Mouse (Mus musculus) stomach, postnatal 0 days (tissue): Measurements from ENCODE around the gene Hist1h2ae. TPM values are rescaled to one million over a fixed set of nuclear protein-coding genes. Genes with fewer than 3 reads are reported as not detected.

Experiments used
- ATAC-seq: fragments of 200-750 bp; cut with Nextera tagmentation; 2 replicates; pipeline ENCODE4 v1.8.0; 2017; ENCODE audit not compliant: low FRiP score, low TSS enrichment
- DNase-seq: peaks from one replicate; pipeline ENCODE4 v3.0.0-alpha.2; 2016; ENCODE audit warnings: low spot score
- H3K27ac ChIP-seq: fragments of 300-500 bp; sonication (generic); replicated peaks from 2 replicates; pipeline ENCODE4 v1.5.1; 2014; ENCODE audit warnings: mild to moderate bottlenecking, control low read depth
- H3K27me3 ChIP-seq: fragments of 300-500 bp; sonication (generic); 2 replicates; pipeline ENCODE4 v1.6.1; 2014; ENCODE audit warnings: low read length; ENCODE audit not compliant: control insufficient read depth, insufficient read depth
- H3K36me3 ChIP-seq: fragments of 300-500 bp; sonication (generic); 2 replicates; pipeline ENCODE4 v1.6.1; 2014; ENCODE audit warnings: low read length, mixed read lengths; ENCODE audit not compliant: control insufficient read depth, insufficient read depth
- H3K4me1 ChIP-seq: fragments of 300-500 bp; sonication (generic); replicated peaks from 2 replicates; pipeline ENCODE4 v1.6.1; 2014; ENCODE audit warnings: antibody characterized with exemption; ENCODE audit not compliant: control insufficient read depth, insufficient read depth
- H3K4me2 ChIP-seq: fragments of 300-500 bp; sonication (generic); replicated peaks from 2 replicates; pipeline ENCODE4 v1.6.1; 2014; ENCODE audit warnings: low read depth, mild to moderate bottlenecking, control low read depth, moderate library complexity
- H3K4me3 ChIP-seq: fragments of 300-500 bp; sonication (generic); 2 replicates; pipeline ENCODE4 v1.5.1; 2014; ENCODE audit warnings: low read depth, low read length, control low read depth
- H3K9ac ChIP-seq: fragments of 300-500 bp; sonication (generic); 2 replicates; pipeline ENCODE4 v1.6.1; 2014; ENCODE audit warnings: mild to moderate bottlenecking, low read length, control low read depth, mixed read lengths
- H3K9me3 ChIP-seq: fragments of 300-500 bp; sonication (generic); 2 replicates; pipeline ENCODE4 v1.6.1; 2016; ENCODE audit warnings: low read length; ENCODE audit not compliant: control insufficient read depth
- CTCF ChIP-seq: IDR thresholded peaks from 2 replicates; pipeline ENCODE4 v1.5.1; 2016; ENCODE audit warnings: antibody characterized with exemption, low read depth, mild to moderate bottlenecking, moderate library complexity
- EP300 ChIP-seq: optimal IDR thresholded peaks from 2 replicates; pipeline ENCODE3; 2016; ENCODE audit warnings: antibody characterized with exemption
- WGBS: fragments of 180-500 bp; shearing (Covaris S2); extraction: QIAGEN DNeasy Blood & Tissue Kit; methylation state at CpG from one replicate; pipeline ENCODE4 v1.1.7; 2014; 5-methylcytosine and 5-hydroxymethylcytosine counted together
- polyA plus RNA-seq: library from polyadenylated mRNA; unstranded; fragments of >200 nt; fragmentation: Nextera tagmentation; extraction: Ambion mirVana; gene quantifications from 2 replicates; pipeline ENCODE4 v1.2.1, GENCODE M21; 2015

The Hist1h2ae gene
- polyA plus RNA-seq, 1 experiment from 2014 or later = 29.5 TPM

DNA sequence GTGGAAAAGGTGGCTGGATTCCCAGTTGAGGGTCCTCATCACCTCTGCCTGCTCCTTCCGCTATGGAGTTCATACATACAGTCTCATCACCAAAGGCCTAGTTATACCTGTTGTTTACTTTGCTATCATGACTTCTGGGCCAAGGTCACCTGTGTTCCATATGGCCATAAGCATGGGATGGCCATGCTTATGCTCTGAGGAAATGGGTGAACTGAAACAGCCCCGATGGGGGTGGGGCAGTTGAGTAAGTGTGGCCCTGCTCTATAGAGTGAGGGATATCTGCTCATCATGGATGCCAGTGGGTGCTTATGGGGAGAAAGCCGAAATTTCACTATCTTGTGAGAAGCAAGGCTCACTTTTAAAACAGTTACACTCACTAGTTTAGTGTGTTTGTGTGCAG is 34.0 kb upstream of the Hist1h2ae start:
- WGBS = 85% methylated on average over 3 of the region's 3 CpGs
- H3K27me3 ChIP-seq = no peaks in the 10 kb centered on the region
- no peak overlapping the region for H3K9ac ChIP-seq
- ATAC-seq (no peak), DNase-seq (no peak)
- no peaks in the 10 kb centered on the region for H3K9me3 ChIP-seq
- H3K27ac ChIP-seq = no peak overlapping the region
- no peak overlapping the region for H3K4me2 ChIP-seq
- no peak for TF ChIP-seq CTCF
- no peak for TF ChIP-seq EP300
- H3K36me3 ChIP-seq = no peaks in the 10 kb centered on the region
- H3K4me3 ChIP-seq = no peak overlapping the region
- H3K4me1 ChIP-seq = no peaks in the 10 kb centered on the region

DNA sequence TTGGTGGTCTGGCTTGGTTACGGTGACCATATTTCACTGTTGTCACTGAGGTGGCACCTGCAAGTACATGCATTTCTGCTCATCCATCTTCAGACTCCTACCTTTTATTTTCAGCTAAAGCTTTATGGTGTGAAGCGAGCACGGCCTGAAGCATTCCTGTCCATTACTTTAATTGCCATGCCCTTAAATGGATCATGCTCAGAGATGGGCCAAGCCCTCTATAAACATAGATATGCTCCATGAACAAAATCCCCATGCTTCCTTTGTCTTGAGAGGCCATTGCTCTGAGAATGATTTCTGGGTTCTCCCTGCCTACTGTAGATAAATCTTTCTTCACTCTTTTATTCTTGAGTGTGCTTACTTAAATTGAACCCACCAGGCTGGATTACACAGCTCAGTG is 33.4 kb upstream of the Hist1h2ae start:
- no peak overlapping the region for H3K9ac ChIP-seq
- DNase-seq (no peak), ATAC-seq (no peak)
- no peak overlapping the region for H3K4me3 ChIP-seq
- no peak overlapping the region for H3K27ac ChIP-seq
- no peaks in the 10 kb centered on the region for H3K36me3 ChIP-seq
- TF ChIP-seq EP300 = no peak
- TF ChIP-seq CTCF = no peak
- no peaks in the 10 kb centered on the region for H3K27me3 ChIP-seq
- H3K4me2 ChIP-seq = no peak overlapping the region
- 60% methylated on average over 3 of the region's 3 CpGs for WGBS
- H3K9me3 ChIP-seq = no peaks in the 10 kb centered on the region
- H3K4me1 ChIP-seq = no peaks in the 10 kb centered on the region

DNA sequence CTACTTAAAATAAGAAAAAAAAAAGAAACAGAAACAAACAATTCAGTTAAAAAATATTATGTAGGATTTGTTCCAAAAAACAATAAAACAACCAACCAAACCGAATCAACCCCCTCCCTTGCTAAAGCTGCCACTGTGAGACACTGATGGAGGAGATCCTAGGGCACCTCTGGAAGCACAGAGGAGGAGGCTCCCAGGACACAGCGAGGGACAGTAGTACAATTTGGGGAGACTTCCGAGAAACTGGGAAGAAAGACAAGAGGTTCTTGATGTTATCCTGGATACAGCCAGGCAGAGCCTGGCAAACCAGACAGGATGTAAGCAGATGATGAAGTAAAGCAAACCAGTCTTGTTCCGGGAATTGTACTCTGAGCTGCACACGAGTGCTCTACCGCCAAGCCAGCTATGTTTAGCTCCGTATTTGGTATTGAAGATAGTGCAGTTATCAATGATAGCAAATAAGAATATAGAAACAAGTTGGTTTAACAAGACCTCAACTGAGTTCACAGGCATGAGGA is 32.2 kb upstream of the Hist1h2ae start:
- DNase-seq = no peak
- H3K4me1 ChIP-seq = no peaks in the 10 kb centered on the region
- H3K27me3 ChIP-seq = no peaks in the 10 kb centered on the region
- no peak for ATAC-seq
- no peak overlapping the region for H3K4me3 ChIP-seq
- H3K27ac ChIP-seq = no peak overlapping the region
- H3K9ac ChIP-seq = no peak overlapping the region
- no peaks in the 10 kb centered on the region for H3K9me3 ChIP-seq
- TF ChIP-seq CTCF (no peak), EP300 (no peak)
- 59% methylated on average over 7 of the region's 7 CpGs for WGBS
- H3K36me3 ChIP-seq = no peaks in the 10 kb centered on the region
- no peak overlapping the region for H3K4me2 ChIP-seq

DNA sequence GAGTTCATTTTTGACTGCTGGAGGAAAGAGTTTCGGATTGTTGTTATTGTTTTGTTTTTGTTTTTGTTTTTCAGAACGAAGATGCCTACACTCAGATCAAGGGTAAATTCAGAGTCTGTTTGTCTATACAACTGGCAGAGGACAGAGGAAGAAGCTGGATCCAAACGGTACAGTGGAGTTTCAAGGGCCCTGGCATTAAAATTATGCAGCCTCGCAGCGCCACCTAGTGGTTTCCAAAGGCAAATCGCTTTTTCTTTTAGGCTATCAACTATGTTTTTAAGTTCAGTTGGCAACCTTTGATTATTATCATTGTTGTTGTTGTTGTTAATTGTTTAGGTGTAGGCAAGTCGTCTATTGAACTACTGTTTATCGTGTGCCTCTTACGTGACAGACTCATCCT is 26.9 kb upstream of the Hist1h2ae start:
- no peak overlapping the region for H3K27ac ChIP-seq
- no peaks in the 10 kb centered on the region for H3K36me3 ChIP-seq
- DNase-seq = peak; percentile 82
- no peaks in the 10 kb centered on the region for H3K4me1 ChIP-seq
- no peaks in the 10 kb centered on the region for H3K9me3 ChIP-seq
- ATAC-seq = 0 out of 2 replicates have a peak, but pooled peaks have one; percentile 57
- no peak overlapping the region for H3K4me3 ChIP-seq
- H3K4me2 ChIP-seq = no peak overlapping the region
- TF ChIP-seq CTCF (peak; percentile 92), EP300 (no peak)
- H3K27me3 ChIP-seq = no peaks in the 10 kb centered on the region
- WGBS = 6% methylated on average over 9 of the region's 9 CpGs
- no peak overlapping the region for H3K9ac ChIP-seq

DNA sequence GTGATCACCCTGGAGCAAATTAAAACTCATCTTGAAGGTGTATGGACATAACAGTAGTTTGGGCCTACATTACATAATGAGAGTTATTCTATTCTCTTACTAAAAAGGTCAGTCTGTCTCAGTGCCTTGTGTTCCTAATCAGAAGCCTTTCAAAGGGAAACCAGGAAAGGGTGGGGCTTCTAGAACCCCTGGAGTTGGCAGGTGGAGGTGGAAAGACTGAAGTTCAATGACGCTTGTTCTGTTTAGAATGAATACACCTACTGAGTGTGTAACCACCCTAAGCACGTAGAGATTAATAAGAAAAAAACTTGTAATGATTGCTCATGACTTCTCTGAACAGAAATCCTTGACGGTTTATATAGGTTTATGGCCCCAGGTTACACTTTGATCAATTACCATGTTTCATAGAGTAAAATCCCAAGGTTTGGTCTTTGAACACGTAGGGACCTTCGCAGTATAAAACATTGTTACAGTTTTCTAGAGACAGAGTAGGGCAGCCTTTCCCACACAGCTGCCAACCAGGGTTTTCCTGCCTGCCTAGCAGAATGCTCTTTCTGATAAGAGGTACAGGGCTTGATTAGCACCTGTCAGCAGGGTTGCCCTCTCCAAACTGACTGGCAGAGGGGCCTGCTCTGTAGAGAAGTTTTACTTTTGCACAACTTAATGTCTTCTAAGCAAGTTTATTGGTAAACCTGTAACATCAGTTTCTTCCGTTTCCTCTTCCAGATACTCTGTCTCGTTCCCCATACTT is 24.8 kb upstream of the Hist1h2ae start:
- no peaks in the 10 kb centered on the region for H3K36me3 ChIP-seq
- ATAC-seq (peak; percentile 64; the same call in 1 of the 2 replicates), DNase-seq (peak; percentile 29)
- no peaks in the 10 kb centered on the region for H3K4me1 ChIP-seq
- no peak overlapping the region for H3K4me3 ChIP-seq
- H3K4me2 ChIP-seq = no peak overlapping the region
- H3K27ac ChIP-seq = no peak overlapping the region
- H3K9me3 ChIP-seq = no peaks in the 10 kb centered on the region
- no peak overlapping the region for H3K9ac ChIP-seq
- H3K27me3 ChIP-seq = no peaks in the 10 kb centered on the region
- no peak for TF ChIP-seq EP300
- no peak for TF ChIP-seq CTCF
- WGBS = 66% methylated on average over 7 of the region's 7 CpGs

DNA sequence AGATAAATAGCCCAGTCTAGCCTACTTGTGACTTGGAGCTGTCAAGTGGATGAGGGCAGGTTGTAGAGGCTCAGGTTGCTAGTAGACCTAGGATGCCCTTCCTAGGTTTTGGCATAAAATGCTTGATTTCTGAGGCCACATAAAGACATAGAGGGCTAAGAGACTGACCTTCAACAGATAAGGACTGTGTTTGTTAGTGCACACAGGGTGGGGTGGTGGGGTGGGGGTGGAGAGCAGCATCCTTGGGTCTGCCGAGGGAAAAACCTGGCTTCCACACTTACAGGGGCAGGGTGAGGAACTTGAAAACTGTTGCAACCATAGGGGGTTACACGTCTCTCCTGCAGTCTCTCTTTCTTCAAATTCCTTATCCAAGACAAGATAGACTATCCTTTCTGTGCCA is 24.2 kb upstream of the Hist1h2ae start:
- Histone ChIP-seq H3K9me3 (no peaks in the 10 kb centered on the region), H3K27ac (no peak overlapping the region), H3K4me1 (no peaks in the 10 kb centered on the region), H3K36me3 (no peaks in the 10 kb centered on the region), H3K9ac (no peak overlapping the region), H3K4me3 (no peak overlapping the region), H3K27me3 (no peaks in the 10 kb centered on the region), H3K4me2 (no peak overlapping the region)
- ATAC-seq (no peak), DNase-seq (no peak)
- no peak for TF ChIP-seq EP300
- 74% methylated on average over 2 of the region's 2 CpGs for WGBS
